Mouse (Mus musculus) splenic B cell, adult 2 months (primary cell): ENCODE measurements around the gene Nenf.

Experiments
- DNase-seq: peaks from one replicate; pipeline ENCODE4 v3.0.0-alpha.2; 2011; ENCODE audit warnings: low read depth, low spot score
- H3K27me3 ChIP-seq: 2 replicates; pipeline ENCODE4 v1.6.1; 2012; ENCODE audit warnings: mild to moderate bottlenecking, low read length, moderate library complexity, mixed read lengths; ENCODE audit not compliant: control insufficient read depth, poor library complexity, insufficient read depth, severe bottlenecking
- H3K36me3 ChIP-seq: 2 replicates; pipeline ENCODE4 v1.6.1; 2012; ENCODE audit warnings: mild to moderate bottlenecking, low read length, moderate library complexity, mixed read lengths; ENCODE audit not compliant: control insufficient read depth, poor library complexity, insufficient read depth, severe bottlenecking

The Nenf gene

DNA sequence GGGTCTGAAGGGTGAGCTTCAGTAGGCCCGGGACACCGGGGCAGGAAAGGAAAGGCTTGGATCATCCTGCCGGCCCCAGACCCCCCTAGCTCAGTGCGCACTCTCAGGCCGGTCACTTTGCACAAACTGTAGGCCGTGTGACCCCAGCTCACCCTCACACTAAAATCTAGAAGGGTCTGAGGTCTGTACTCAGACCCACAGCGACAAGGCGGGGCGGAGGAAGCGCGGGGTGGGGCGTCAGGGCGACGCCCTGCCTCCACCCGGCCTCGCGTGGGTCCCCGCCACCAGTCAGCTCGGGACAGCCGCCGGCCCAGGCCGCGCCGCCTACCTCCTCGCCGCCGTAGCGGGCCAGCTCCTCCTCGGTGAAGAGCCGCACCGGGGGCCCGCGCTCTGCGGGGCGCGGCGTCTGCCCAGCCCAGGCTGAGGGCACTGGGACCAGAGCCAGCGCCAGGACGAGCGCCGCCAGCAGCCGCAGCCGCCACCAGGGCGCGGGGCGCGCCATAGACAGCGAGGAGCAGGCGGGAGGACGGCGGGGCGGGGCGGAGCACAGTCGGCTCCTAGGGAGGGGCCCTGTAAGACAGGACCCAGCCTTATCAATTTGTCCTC, at the start of gene Nenf:
Gene Nenf (minus strand): TSS at position 604 of the 606 bp plus-strand sequence.
- peak; percentile 75 for DNase-seq
- no peaks in the 10 kb centered on the region for H3K36me3 ChIP-seq
- no peaks in the 10 kb centered on the region for H3K27me3 ChIP-seq

GRCm38 (mm10) chr1:191364477-191364876, 46.5 kb upstream of the Nenf start:
- peak; percentile 83 for DNase-seq
- peaks cover 8% of the 10 kb centered on the region for H3K36me3 ChIP-seq

GRCm38 (mm10) chr1:191362412-191362811, 44.4 kb upstream of the Nenf start:
- peaks cover 11% of the 10 kb centered on the region; the same call in 1 of the 2 replicates for H3K36me3 ChIP-seq
- DNase-seq, result no peak
- H3K27me3 ChIP-seq, result no peaks in the 10 kb centered on the region

More at GRCm38 (mm10) chr1:191364477-191364876, 46.5 kb upstream of the Nenf start:
- H3K27me3 ChIP-seq, result no peaks in the 10 kb centered on the region

- no peak for DNase-seq
- Histone ChIP-seq H3K27me3 (no peaks in the 10 kb centered on the region), H3K36me3 (peaks cover 11% of the 10 kb centered on the region)
Measured at GRCm38 (mm10) chr1:191359478-191359877, 41.5 kb upstream of the Nenf start.

- Histone ChIP-seq H3K27me3 (no peaks in the 10 kb centered on the region), H3K36me3 (peaks cover 14% of the 10 kb centered on the region)
- DNase-seq, result no peak
Measured at GRCm38 (mm10) chr1:191356936-191357335, 38.9 kb upstream of the Nenf start.

DNA sequence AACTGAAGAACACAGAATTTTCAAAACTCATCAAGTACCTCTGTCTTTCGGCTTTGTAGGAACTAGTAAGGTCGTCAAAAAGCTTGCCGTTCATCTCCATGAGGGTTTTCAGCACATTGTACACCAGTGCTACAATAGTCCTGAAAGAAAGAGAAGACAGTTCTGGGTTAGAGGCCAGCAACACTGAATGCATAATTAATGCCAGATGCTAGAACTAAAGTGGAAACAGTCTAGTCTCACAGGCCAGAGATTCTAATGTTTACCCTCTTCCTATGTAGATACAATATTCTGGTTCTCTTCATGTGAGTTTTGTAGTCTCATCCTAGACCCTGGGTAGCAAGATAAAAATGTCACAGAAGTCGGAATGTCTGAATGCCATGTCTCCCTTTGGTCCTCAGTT, 35.8 kb upstream of the Nenf start:
- no peak for DNase-seq
- H3K36me3 ChIP-seq, result peaks cover 17% of the 10 kb centered on the region
- no peaks in the 10 kb centered on the region for H3K27me3 ChIP-seq

DNA sequence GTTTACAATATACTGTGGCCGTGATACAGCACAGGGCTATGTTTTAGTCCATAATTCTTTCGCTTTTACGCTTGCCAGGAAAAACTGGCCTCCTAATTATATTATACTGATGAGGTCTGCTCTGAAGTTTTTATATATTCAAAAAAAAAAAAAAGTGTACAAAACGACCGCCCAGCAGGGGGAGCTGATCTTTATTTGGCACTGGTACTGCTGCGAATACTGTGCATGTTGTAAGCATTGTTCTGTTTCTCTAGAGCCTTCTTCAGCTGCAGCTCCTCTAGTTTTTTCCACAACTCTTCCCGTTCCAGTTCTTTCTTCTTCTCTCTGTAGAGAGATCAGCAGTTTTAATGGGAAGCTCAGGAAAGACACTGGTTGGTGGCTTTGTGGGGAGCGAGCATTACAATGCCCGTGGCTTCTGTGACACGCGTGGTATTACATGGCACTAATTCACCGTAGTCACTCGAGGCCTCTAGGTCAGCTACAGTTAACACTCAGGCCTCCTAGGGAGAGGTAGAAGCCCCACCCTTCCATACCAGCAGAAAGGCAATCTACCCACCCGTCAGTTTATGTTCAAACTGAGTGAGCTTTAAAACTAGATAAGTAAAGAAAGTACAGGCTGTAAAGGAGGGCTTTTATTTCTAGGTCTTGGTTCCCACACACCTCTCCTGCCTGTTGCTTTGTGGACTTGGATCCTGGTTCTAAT, 34.9 kb upstream of the Nenf start:
- H3K27me3 ChIP-seq, result no peaks in the 10 kb centered on the region
- DNase-seq, result peak; percentile 64
- H3K36me3 ChIP-seq, result peaks cover 18% of the 10 kb centered on the region

GRCm38 (mm10) chr1:191350355-191350754, 32.4 kb upstream of the Nenf start:
- peaks cover 21% of the 10 kb centered on the region for H3K36me3 ChIP-seq
- H3K27me3 ChIP-seq, result no peaks in the 10 kb centered on the region
- DNase-seq, result no peak

DNA sequence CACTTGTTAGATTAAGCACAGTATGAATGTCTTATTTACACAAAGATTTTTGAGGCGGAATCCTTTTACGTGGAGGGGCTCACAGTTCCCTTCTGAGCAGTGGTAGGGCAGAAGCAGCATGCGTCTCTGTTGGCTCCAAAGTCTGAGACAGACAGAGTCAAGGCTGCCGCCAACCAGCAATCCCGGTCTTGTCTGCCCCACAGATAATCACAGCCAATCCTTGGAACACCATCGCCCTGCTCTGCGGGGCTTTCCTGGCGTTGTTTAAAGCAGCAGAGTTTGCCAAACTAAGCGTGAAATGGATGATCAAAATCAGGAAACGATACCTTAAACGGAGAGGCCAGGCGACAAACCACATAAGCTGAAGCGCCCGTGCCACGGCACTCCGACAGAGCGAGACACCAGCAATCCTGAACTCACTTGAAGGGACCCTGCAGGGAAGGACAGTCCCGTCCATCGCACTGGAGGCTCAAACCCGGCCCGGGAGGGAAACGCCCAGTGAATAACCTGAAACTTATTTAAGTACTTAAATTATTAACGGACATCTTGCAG, 31.6 kb upstream of the Nenf start:
- no peak for DNase-seq
- H3K27me3 ChIP-seq, result no peaks in the 10 kb centered on the region

DNA sequence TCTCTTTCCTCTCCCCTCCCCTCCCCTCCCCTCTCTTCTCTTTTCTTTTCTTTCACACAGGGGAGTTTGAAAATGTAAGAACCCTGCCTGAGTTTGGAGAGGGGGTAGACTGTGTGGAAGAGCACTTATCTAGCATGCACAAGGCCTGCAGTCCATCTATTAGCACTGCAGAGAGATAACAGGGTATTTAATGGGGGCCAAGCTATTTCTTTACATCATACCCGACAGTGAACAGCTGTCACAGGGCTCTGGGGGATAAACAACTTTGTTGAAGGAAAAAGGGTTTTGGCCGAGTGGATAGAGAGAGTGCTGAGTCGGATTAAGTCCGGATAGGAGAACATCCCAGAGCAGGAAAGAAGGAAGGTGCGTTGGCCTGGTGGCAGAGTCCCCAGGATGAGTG, 31.0 kb upstream of the Nenf start:
- DNase-seq, result no peak
- peaks cover 18% of the 10 kb centered on the region for H3K36me3 ChIP-seq
- no peaks in the 10 kb centered on the region for H3K27me3 ChIP-seq

More for the DNA sequence above, 31.6 kb upstream of the Nenf start:
- peaks cover 21% of the 10 kb centered on the region for H3K36me3 ChIP-seq

DNA sequence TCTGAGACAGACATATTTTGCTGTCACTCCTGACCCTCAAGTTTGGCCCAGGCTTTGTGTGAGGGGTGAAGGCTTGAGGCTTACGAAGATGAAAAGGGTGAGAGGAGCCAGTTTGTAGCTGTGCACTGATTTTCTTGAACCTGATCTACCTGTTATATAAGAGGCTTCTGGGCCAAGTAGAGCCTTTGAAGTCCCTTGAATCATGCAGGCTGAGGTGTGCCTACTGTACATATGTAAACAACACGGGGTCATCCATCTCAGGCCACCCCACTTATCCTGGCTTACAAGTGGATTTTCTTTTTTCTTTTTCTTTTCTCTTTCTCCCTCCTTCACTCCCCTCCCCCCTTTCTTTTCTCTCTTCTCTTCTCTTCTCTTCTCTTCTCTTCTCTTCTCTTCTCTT, 30.6 kb upstream of the Nenf start:
- no peaks in the 10 kb centered on the region for H3K27me3 ChIP-seq
- peaks cover 15% of the 10 kb centered on the region for H3K36me3 ChIP-seq
- no peak for DNase-seq

- Histone ChIP-seq H3K27me3 (no peaks in the 10 kb centered on the region), H3K36me3 (peaks cover 13% of the 10 kb centered on the region)
- DNase-seq, result no peak
Measured at GRCm38 (mm10) chr1:191347602-191348001, 29.6 kb upstream of the Nenf start.

GRCm38 (mm10) chr1:191340530-191340929, 22.5 kb upstream of the Nenf start:
- Histone ChIP-seq H3K27me3 (no peaks in the 10 kb centered on the region), H3K36me3 (peaks cover 10% of the 10 kb centered on the region)
- no peak for DNase-seq

GRCm38 (mm10) chr1:191339876-191340275, 21.9 kb upstream of the Nenf start:
- no peak for DNase-seq
- peaks cover 10% of the 10 kb centered on the region for H3K36me3 ChIP-seq
- no peaks in the 10 kb centered on the region for H3K27me3 ChIP-seq

DNA sequence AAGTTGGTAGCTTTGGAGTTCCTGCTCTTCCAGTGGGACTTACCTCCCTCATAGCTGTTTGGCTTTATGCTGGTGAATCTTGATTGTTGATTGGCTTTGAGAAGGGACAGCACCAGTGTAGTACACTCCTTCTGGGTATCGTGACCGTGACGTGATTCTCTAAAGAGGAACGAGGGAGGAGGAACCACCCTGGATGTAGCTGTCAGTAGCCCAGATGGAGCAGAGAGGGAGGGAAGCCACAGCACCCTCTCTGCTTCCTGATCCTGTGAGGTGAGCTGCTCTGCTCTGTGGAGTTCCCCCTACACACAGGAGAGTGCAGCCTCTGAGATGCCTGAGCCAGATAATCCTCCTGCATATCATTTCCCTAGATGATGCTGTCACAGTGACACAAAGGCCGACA, 16.5 kb upstream of the Nenf start:
- H3K36me3 ChIP-seq, result peaks cover 3% of the 10 kb centered on the region
- H3K27me3 ChIP-seq, result no peaks in the 10 kb centered on the region
- peak; percentile 85 for DNase-seq
